Mouse (Mus musculus) hindbrain, embryonic 14.5 days (tissue): ENCODE measurements around the gene Ifitm10. TPM values are rescaled to one million over a fixed set of nuclear protein-coding genes. Genes with fewer than 3 reads are reported as not detected.
"Not testable (repeated sequence)": the region's sequence is repeated elsewhere in the genome, so short reads cannot be mapped to it uniquely, and the experiment has no call there.

Source experiments
- ATAC-seq: fragments of 200-750 bp; cut with Nextera tagmentation; 2 replicates; pipeline ENCODE4 v1.8.0; 2017; ENCODE audit warnings: moderate number of reproducible peaks, mild to moderate bottlenecking, moderate TSS enrichment, moderate library complexity; ENCODE audit not compliant: low FRiP score
- DNase-seq: peaks from one replicate; pipeline ENCODE4 v3.0.0-alpha.2; 2015; ENCODE audit warnings: low spot score
- H3K27ac ChIP-seq: fragments of 300-500 bp; sonication (generic); 2 replicates; pipeline ENCODE4 v1.5.1; 2014; ENCODE audit warnings: mild to moderate bottlenecking, moderate library complexity
- H3K27me3 ChIP-seq: fragments of 300-500 bp; sonication (generic); 2 replicates; pipeline ENCODE4 v1.6.1; 2014; ENCODE audit warnings: mild to moderate bottlenecking, low read length, mixed read lengths; ENCODE audit not compliant: control insufficient read depth, insufficient read depth
- H3K36me3 ChIP-seq: fragments of 300-500 bp; sonication (generic); replicated peaks from 2 replicates; pipeline ENCODE4 v1.6.1; 2014; ENCODE audit not compliant: control insufficient read depth, insufficient read depth
- H3K4me1 ChIP-seq: fragments of 300-500 bp; sonication (generic); replicated peaks from 2 replicates; pipeline ENCODE4 v1.6.1; 2014; ENCODE audit warnings: antibody characterized with exemption, low read length, mixed read lengths; ENCODE audit not compliant: control insufficient read depth, insufficient read depth
- H3K4me2 ChIP-seq: fragments of 300-500 bp; sonication (generic); replicated peaks from 2 replicates; pipeline ENCODE4 v1.6.1; 2014; ENCODE audit warnings: mild to moderate bottlenecking, moderate library complexity
- H3K4me3 ChIP-seq: fragments of 300-500 bp; sonication (generic); replicated peaks from 2 replicates; pipeline ENCODE4 v1.5.1; 2014; ENCODE audit warnings: mild to moderate bottlenecking, low read length
- H3K9ac ChIP-seq: fragments of 300-500 bp; sonication (generic); 2 replicates; pipeline ENCODE4 v1.6.1; 2014
- H3K9me3 ChIP-seq: fragments of 300-500 bp; sonication (generic); 2 replicates; pipeline ENCODE4 v1.6.1; 2016; ENCODE audit warnings: low read length; ENCODE audit not compliant: control insufficient read depth
- WGBS: fragments of 180-500 bp; shearing (Covaris S2); extraction: QIAGEN DNeasy Blood & Tissue Kit; methylation state at CpG from one replicate; pipeline ENCODE4 v1.1.7; 2014; 5-methylcytosine and 5-hydroxymethylcytosine counted together
- polyA plus RNA-seq: library from polyadenylated mRNA; unstranded; fragments of >200 nt; fragmentation: Nextera tagmentation; extraction: Ambion mirVana; gene quantifications from 2 replicates; pipeline ENCODE4 v1.2.1, GENCODE M21; 2014

Ifitm10 gene
- polyA plus RNA-seq, 1 experiment from 2014 or later = 7.3 TPM

GRCm38 (mm10) chr7:142408686-142409085, 35.1 kb upstream of the Ifitm10 start:
- H3K36me3 ChIP-seq = no peaks in the 10 kb centered on the region
- no peaks in the 10 kb centered on the region for H3K4me1 ChIP-seq
- ATAC-seq = no peak
- H3K4me2 ChIP-seq = no peak overlapping the region
- no peak for DNase-seq
- H3K9ac ChIP-seq = no peak overlapping the region
- H3K27me3 ChIP-seq = no peaks in the 10 kb centered on the region
- H3K9me3 ChIP-seq = no peaks in the 10 kb centered on the region
- WGBS = 88% methylated on average over 8 of the region's 8 CpGs
- no peak overlapping the region for H3K4me3 ChIP-seq
- no peak overlapping the region for H3K27ac ChIP-seq

- no peak overlapping the region for H3K4me3 ChIP-seq
- no peaks in the 10 kb centered on the region for H3K27me3 ChIP-seq
- no peaks in the 10 kb centered on the region for H3K4me1 ChIP-seq
- no peak overlapping the region for H3K4me2 ChIP-seq
- no peak overlapping the region for H3K9ac ChIP-seq
- H3K36me3 ChIP-seq = no peaks in the 10 kb centered on the region
- 89% methylated on average over 4 of the region's 4 CpGs for WGBS
- DNase-seq (no peak), ATAC-seq (no peak)
- no peak overlapping the region for H3K27ac ChIP-seq
- H3K9me3 ChIP-seq = no peaks in the 10 kb centered on the region
Observed at GRCm38 (mm10) chr7:142407935-142408334, 34.4 kb upstream of the Ifitm10 start.

GRCm38 (mm10) chr7:142405134-142405533, 31.6 kb upstream of the Ifitm10 start:
- ATAC-seq, H3K9ac ChIP-seq, H3K27me3 ChIP-seq, H3K27ac ChIP-seq, H3K9me3 ChIP-seq, H3K4me2 ChIP-seq, H3K4me3 ChIP-seq, DNase-seq, H3K36me3 ChIP-seq, H3K4me1 ChIP-seq: not testable (repeated sequence)
- WGBS = 82% methylated on average over 5 of the region's 5 CpGs

GRCm38 (mm10) chr7:142403591-142403990, 30.0 kb upstream of the Ifitm10 start:
- WGBS = 91% methylated on average over 4 of the region's 4 CpGs

DNA sequence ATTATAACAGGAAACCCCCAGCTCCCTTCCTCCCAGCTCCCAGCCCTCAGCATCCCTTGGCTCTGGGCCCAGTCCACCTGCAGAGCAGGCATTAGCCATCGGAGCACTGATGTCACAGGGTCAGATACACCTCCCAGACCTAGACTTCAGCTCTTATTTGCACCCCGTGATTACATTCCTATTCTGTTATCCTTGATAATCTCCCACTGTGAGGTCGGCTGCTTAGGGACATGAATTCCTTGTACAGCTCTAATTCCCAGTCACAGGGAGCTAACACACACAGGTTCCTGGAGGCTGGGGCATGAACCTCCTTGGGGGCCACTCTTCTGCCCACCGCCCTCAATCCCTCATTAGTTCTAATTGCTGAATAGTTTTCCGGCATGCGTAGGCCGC, 27.2 kb upstream of the Ifitm10 start:
- Histone ChIP-seq H3K9ac (no peak overlapping the region), H3K27me3 (no peaks in the 10 kb centered on the region), H3K4me3 (no peak overlapping the region), H3K4me2 (no peak overlapping the region), H3K4me1 (no peaks in the 10 kb centered on the region), H3K36me3 (no peaks in the 10 kb centered on the region), H3K9me3 (no peaks in the 10 kb centered on the region), H3K27ac (no peak overlapping the region)
- no peak for ATAC-seq
- WGBS = 56% methylated on average over 7 of the region's 7 CpGs
- no peak for DNase-seq

More at GRCm38 (mm10) chr7:142403591-142403990, 30.0 kb upstream of the Ifitm10 start:
- H3K27me3 ChIP-seq = no peaks in the 10 kb centered on the region
- no peak overlapping the region for H3K27ac ChIP-seq
- no peak overlapping the region for H3K9ac ChIP-seq
- ATAC-seq (no peak), DNase-seq (no peak)
- no peaks in the 10 kb centered on the region for H3K36me3 ChIP-seq
- no peaks in the 10 kb centered on the region for H3K4me1 ChIP-seq
- no peak overlapping the region for H3K4me2 ChIP-seq
- no peak overlapping the region for H3K4me3 ChIP-seq
- no peaks in the 10 kb centered on the region for H3K9me3 ChIP-seq

GRCm38 (mm10) chr7:142400112-142400749, 26.7 kb upstream of the Ifitm10 start:
- ATAC-seq = no peak
- no peak overlapping the region for H3K9ac ChIP-seq
- 78% methylated on average over 7 of the region's 7 CpGs for WGBS

GRCm38 (mm10) chr7:142399250-142399649, 25.7 kb upstream of the Ifitm10 start:
- no peak for ATAC-seq
- H3K4me3 ChIP-seq = no peak overlapping the region
- DNase-seq = no peak
- no peaks in the 10 kb centered on the region for H3K27me3 ChIP-seq
- H3K36me3 ChIP-seq = no peaks in the 10 kb centered on the region
- H3K27ac ChIP-seq = no peak overlapping the region
- no peaks in the 10 kb centered on the region for H3K9me3 ChIP-seq
- no peaks in the 10 kb centered on the region for H3K4me1 ChIP-seq
- 95% methylated on average over 1 of the region's 1 CpGs for WGBS
- no peak overlapping the region for H3K4me2 ChIP-seq
- no peak overlapping the region for H3K9ac ChIP-seq

More at GRCm38 (mm10) chr7:142400112-142400749, 26.7 kb upstream of the Ifitm10 start:
- Histone ChIP-seq H3K36me3 (no peaks in the 10 kb centered on the region), H3K4me3 (no peak overlapping the region), H3K9me3 (no peaks in the 10 kb centered on the region), H3K27me3 (no peaks in the 10 kb centered on the region), H3K4me1 (no peaks in the 10 kb centered on the region), H3K4me2 (no peak overlapping the region), H3K27ac (no peak overlapping the region)
- DNase-seq = no peak

DNA sequence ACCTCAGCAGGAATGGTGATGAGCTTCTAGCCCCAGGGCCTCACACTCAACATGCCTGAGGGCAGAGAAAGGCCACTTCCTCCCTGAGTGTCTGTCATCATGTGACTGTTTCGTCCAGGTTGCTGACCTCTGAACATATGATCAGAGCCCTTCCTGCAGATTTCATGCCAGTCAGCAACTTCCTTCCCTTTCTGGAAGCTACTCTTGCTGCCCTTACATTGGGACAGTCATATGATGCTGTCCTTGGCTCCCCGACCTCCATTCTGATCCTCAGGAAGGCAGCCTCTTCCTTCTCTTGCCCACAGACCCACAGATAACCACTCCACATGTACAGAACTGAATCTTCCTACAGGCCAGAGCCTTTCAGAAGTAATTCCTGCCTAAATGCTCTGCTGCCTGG, 24.5 kb upstream of the Ifitm10 start:
- Histone ChIP-seq H3K36me3 (no peaks in the 10 kb centered on the region), H3K9me3 (no peaks in the 10 kb centered on the region), H3K27ac (no peak overlapping the region), H3K9ac (no peak overlapping the region), H3K27me3 (no peaks in the 10 kb centered on the region), H3K4me1 (no peaks in the 10 kb centered on the region), H3K4me3 (no peak overlapping the region), H3K4me2 (no peak overlapping the region)
- 74% methylated on average over 2 of the region's 2 CpGs for WGBS
- no peak for DNase-seq
- ATAC-seq = no peak

DNA sequence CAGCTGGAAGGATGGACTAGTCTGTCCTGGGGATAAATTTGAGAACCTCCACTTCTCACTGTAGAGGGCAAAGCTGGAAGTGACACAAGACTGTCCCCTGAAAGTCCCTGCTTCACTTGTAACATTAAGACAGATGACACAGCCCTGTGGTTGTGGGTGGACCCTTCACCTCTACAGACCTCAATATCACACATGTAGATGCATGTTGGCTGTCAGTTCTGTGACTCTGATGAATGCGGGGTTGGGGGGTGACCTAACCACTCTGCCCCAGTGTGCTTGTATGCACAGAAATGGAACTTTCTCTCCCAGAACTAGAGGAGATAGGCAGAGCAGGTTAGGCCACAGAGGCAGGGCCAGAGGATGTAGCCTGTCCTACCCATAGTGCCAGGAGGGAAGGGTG, 23.1 kb upstream of the Ifitm10 start:
- no peaks in the 10 kb centered on the region for H3K27me3 ChIP-seq
- no peak overlapping the region for H3K27ac ChIP-seq
- H3K4me1 ChIP-seq = no peaks in the 10 kb centered on the region
- ATAC-seq = no peak
- DNase-seq = no peak
- H3K4me3 ChIP-seq = no peak overlapping the region
- no peak overlapping the region for H3K4me2 ChIP-seq
- H3K36me3 ChIP-seq = no peaks in the 10 kb centered on the region
- H3K9me3 ChIP-seq = no peaks in the 10 kb centered on the region
- 96% methylated on average over 1 of the region's 1 CpGs for WGBS
- H3K9ac ChIP-seq = no peak overlapping the region

DNA sequence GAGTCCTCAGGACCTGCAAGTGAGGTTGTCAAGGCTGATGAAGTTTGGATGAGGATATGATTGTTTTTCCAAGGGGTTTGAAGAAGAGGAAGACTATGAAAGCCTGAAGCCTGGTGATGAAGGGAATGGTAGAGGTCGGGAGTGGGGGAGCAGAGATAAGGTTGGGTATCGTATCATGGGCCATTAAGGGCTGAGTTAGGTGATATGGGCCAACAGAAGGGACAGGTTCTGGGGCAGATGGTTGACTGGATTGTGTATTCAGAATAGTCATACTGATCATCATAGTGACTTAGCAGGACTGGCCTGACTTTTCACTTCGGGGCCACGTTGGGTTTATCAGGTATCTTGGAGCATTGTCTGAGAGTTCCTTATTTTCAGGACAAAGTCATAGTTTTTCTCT, 21.9 kb upstream of the Ifitm10 start:
- Histone ChIP-seq H3K9me3 (no peaks in the 10 kb centered on the region), H3K27ac (no peak overlapping the region), H3K36me3 (no peaks in the 10 kb centered on the region), H3K9ac (no peak overlapping the region), H3K4me1 (no peaks in the 10 kb centered on the region), H3K4me2 (no peak overlapping the region), H3K4me3 (no peak overlapping the region), H3K27me3 (no peaks in the 10 kb centered on the region)
- WGBS = 88% methylated on average over 4 of the region's 4 CpGs
- no peak for DNase-seq
- ATAC-seq = no peak
